Mouse (Mus musculus) monocyte, adult 59 days (primary cell): ENCODE data around the gene Carns1. TPM values are rescaled to one million over a fixed set of nuclear protein-coding genes. Genes with fewer than 3 reads are reported as not detected.

Source experiments
- total RNA-seq, 2 experiments: library from RNA; stranded (reverse); gene quantifications; one replicate each; pipeline ENCODE4 v1.2.4; 2023

Carns1 gene
- 1 to 10 TPM; 5.7 to 6.3 TPM for total RNA-seq

GRCm38 (mm10) chr19:4175368-4175947 lies at the start of gene Carns1:
Gene Carns1 (minus strand): TSS chr19:4175479.

GRCm38 (mm10) chr19:4214071-4214770 lies 38.9 kb upstream of the Carns1 start, which contains the start of the genes Clcf1 and AC109138.7:
Gene Clcf1 (plus strand): TSS chr19:4214238.
Gene AC109138.7 (plus strand): TSS chr19:4214357.

GRCm38 (mm10) chr19:4201291-4201909 lies 26.1 kb upstream of the Carns1 start, which contains the start of gene Rad9a:
Gene Rad9a (minus strand): TSS chr19:4201662.

GRCm38 (mm10) chr19:4191528-4192250 lies 16.4 kb upstream of the Carns1 start, which contains the start of gene Ppp1ca:
Gene Ppp1ca (plus strand): TSS chr19:4192065.

GRCm38 (mm10) chr19:4190831-4191334 lies 15.6 kb upstream of the Carns1 start, which contains the start of gene Tbc1d10c:
Gene Tbc1d10c (minus strand): TSS chr19:4191284.

GRCm38 (mm10) chr19:4162646-4163542 lies 12.4 kb downstream of the Carns1 start, which contains the start of gene Rps6kb2:
Gene Rps6kb2 (minus strand): TSS chr19:4163354.

GRCm38 (mm10) chr19:4153232-4153654 lies 22.0 kb downstream of the Carns1 start, which contains the start of gene Ptprcap:
Gene Ptprcap (plus strand): TSS chr19:4153604.

GRCm38 (mm10) chr19:4148491-4148806 lies 26.8 kb downstream of the Carns1 start, which contains the start of gene Coro1b:
Gene Coro1b (plus strand): TSS chr19:4148619.

GRCm38 (mm10) chr19:4143759-4144268 lies 31.5 kb downstream of the Carns1 start, which contains the start of gene Cabp4:
Gene Cabp4 (minus strand): TSS chr19:4144033.

GRCm38 (mm10) chr19:4139446-4139845 lies 35.8 kb downstream of the Carns1 start, which contains the start of gene Gpr152:
Gene Gpr152 (plus strand): TSS chr19:4139787.

GRCm38 (mm10) chr19:4125741-4126696 lies 49.3 kb downstream of the Carns1 start, which contains the start of gene Aip:
Gene Aip (minus strand): TSS chr19:4125858.

Other genes with a start within 250 kb of the Carns1 start
- 10 to 100 TPM; 87.1 to 88.5 TPM for gene Aldh3b1, start 245.7 kb downstream of the Carns1 start, total RNA-seq
- gene Unc93b1, start 240.3 kb downstream of the Carns1 start, total RNA-seq: 100 to 1,000 TPM; 733 to 761 TPM
- gene Aldh3b3, start 216.8 kb downstream of the Carns1 start, total RNA-seq: under 1 TPM; 0.33 to 0.52 TPM
- gene Aldh3b2, start 203.2 kb downstream of the Carns1 start, total RNA-seq: 1 to 10 TPM; 4.2 to 6.3 TPM
- not detected for gene Acy3, start 188.9 kb downstream of the Carns1 start, total RNA-seq
- gene Tbx10, start 182.7 kb downstream of the Carns1 start, total RNA-seq: not detected
- 10 to 100 TPM in 1 of 2 experiments, 1 to 10 TPM in 1; 8.0 to 14.1 TPM for gene Nudt8, start 174.9 kb downstream of the Carns1 start, total RNA-seq
- 1 to 10 TPM; 1.5 to 1.6 TPM for gene Gm49405, start 174.9 kb downstream of the Carns1 start, total RNA-seq
- 1 to 10 TPM; 2.5 to 4.8 TPM for gene Doc2g, start 172.2 kb downstream of the Carns1 start, total RNA-seq
- 10 to 100 TPM; 58.0 to 65.5 TPM for gene Ndufv1, start 162.7 kb downstream of the Carns1 start, total RNA-seq
- gene Gstp1, start 137.5 kb downstream of the Carns1 start, total RNA-seq: 100 to 1,000 TPM; 150 to 173 TPM
- gene Gstp2, start 129.5 kb downstream of the Carns1 start, total RNA-seq: 10 to 100 TPM; 15.3 to 58.8 TPM
- gene Gstp3, start 115.9 kb downstream of the Carns1 start, total RNA-seq: 1 to 10 TPM; 6.8 to 7.6 TPM
- not detected for gene Cabp2, start 93.9 kb downstream of the Carns1 start, total RNA-seq
- gene Cdk2ap2, start 78.3 kb downstream of the Carns1 start, total RNA-seq: 100 to 1,000 TPM; 250 to 306 TPM
- gene Pitpnm1, start 75.5 kb downstream of the Carns1 start, total RNA-seq: 100 to 1,000 TPM; 399 to 422 TPM
- 100 to 1,000 TPM; 105 to 131 TPM for gene Aip, start 49.6 kb downstream of the Carns1 start, total RNA-seq
- gene Gpr152, start 35.7 kb downstream of the Carns1 start, total RNA-seq: under 1 TPM; 0.31 to 0.43 TPM
- gene Cabp4, start 31.4 kb downstream of the Carns1 start, total RNA-seq: 10 to 100 TPM in 1 of 2 experiments, 1 to 10 TPM in 1; 5.6 to 10.1 TPM
- gene Coro1b, start 26.9 kb downstream of the Carns1 start, total RNA-seq: 100 to 1,000 TPM; 435 to 477 TPM
- gene Ptprcap, start 21.9 kb downstream of the Carns1 start, total RNA-seq: 10 to 100 TPM; 13.1 to 17.2 TPM
- 10 to 100 TPM; 41.7 to 47.8 TPM for gene Rps6kb2, start 12.1 kb downstream of the Carns1 start, total RNA-seq
- gene Tbc1d10c, start 15.8 kb upstream of the Carns1 start, total RNA-seq: 10 to 100 TPM; 29.8 to 31.7 TPM
- 100 to 1,000 TPM; 360 to 389 TPM for gene Ppp1ca, start 16.6 kb upstream of the Carns1 start, total RNA-seq
- gene Rad9a, start 26.2 kb upstream of the Carns1 start, total RNA-seq: 10 to 100 TPM; 32.7 to 35.4 TPM
- gene Clcf1, start 38.8 kb upstream of the Carns1 start, total RNA-seq: 10 to 100 TPM; 29.0 to 34.8 TPM
- not detected for gene AC109138.7, start 38.9 kb upstream of the Carns1 start, total RNA-seq
- gene Pold4, start 56.4 kb upstream of the Carns1 start, total RNA-seq: 100 to 1,000 TPM; 108 to 115 TPM
- gene Ssh3, start 93.7 kb upstream of the Carns1 start, total RNA-seq: 10 to 100 TPM; 50.8 to 51.4 TPM
- 10 to 100 TPM; 18.4 to 19.2 TPM for gene Ankrd13d, start 107.7 kb upstream of the Carns1 start, total RNA-seq
- 100 to 1,000 TPM; 425 to 438 TPM for gene Grk2, start 130.7 kb upstream of the Carns1 start, total RNA-seq
- gene Kdm2a, start 222.8 kb upstream of the Carns1 start, total RNA-seq: 100 to 1,000 TPM; 128 to 130 TPM